ENCODE assay signal across 28 mouse cellular contexts in the genomic region with DNA sequence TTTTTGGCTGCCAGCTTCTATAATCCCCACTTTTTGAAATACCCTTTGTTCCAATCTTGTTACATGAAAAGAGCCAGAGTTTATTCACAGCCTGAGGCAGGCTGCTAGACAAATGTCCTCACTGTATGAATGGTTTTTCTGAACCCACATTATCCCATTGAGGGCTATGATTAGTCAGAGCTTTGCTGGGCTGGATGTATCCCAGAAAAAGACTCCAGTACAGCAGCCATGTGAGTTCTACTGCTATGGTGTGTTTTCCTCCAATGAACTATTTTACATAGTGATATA.
DNase-seq lines count a peak whose midpoint lies in the region; ATAC-seq lines count a peak whose summit lies in the region.
"Had no signal": no experiment of that assay in that cellular context is flagged by ENCODE, and none has a peak within 500 bp of the region (broad histone marks: within the 10 kb centered on the region; RNA-seq: fewer than 3 reads in every experiment).

No protein-coding gene starts in this region.

- no peak overlapping the region for H3K4me3 ChIP-seq in forebrain, embryonic 13.5 days
- H3K4me3 ChIP-seq: embryonic facial prominence, embryonic 15.5 days; hindbrain, embryonic 10.5 days; intestine, embryonic 15.5 days; limb, embryonic 10.5 days; limb, embryonic 15.5 days; liver, embryonic 13.5 days; neural tube, embryonic 15.5 days had no signal

- peak; percentile 2 for DNase-seq in layer of hippocampus, adult 9-11 months
- DNase-seq in layer of hippocampus, adult 11-12 months (ENCODE audit: low spot score): no peak
- DNase-seq in brain, adult 2 months (ENCODE audit: low read depth, low spot score): peak; percentile 15
- DNase-seq in gonadal fat pad, adult 2 months (ENCODE audit: low read depth): peak; percentile 2
- DNase-seq in cerebellum, postnatal 14 days: no peak
- no peak for DNase-seq in embryo, embryonic 11 days
- DNase-seq: adrenal gland, adult 2 months; cerebellum, adult 11 months; cerebellum, adult 9-10 months; heart, postnatal 14 days; kidney, adult 8-10 months; kidney, postnatal 4 days; liver, embryonic 13.5 days; lung, adult 18-20 months; lung, postnatal 10 days; retina, postnatal 1 day; right cerebral cortex, postnatal 14 days; thymus, postnatal 4 days had no signal

- no peaks in the 10 kb centered on the region for H3K4me1 ChIP-seq in forebrain, embryonic 13.5 days
- H3K4me1 ChIP-seq: embryonic facial prominence, embryonic 15.5 days; hindbrain, embryonic 10.5 days; intestine, embryonic 15.5 days; limb, embryonic 10.5 days; limb, embryonic 15.5 days; liver, embryonic 13.5 days; neural tube, embryonic 15.5 days had no signal

- no peak overlapping the region for H3K9ac ChIP-seq in forebrain, embryonic 13.5 days
- H3K9ac ChIP-seq: embryonic facial prominence, embryonic 15.5 days; intestine, embryonic 15.5 days; limb, embryonic 15.5 days; liver, embryonic 13.5 days; neural tube, embryonic 15.5 days had no signal

- H3K27ac ChIP-seq in forebrain, embryonic 13.5 days: no peak overlapping the region
- H3K27ac ChIP-seq: embryonic facial prominence, embryonic 15.5 days; hindbrain, embryonic 10.5 days; hindbrain, postnatal 0 days; intestine, embryonic 15.5 days; kidney, postnatal 0 days; limb, embryonic 10.5 days; limb, embryonic 15.5 days; liver, embryonic 13.5 days; neural tube, embryonic 15.5 days had no signal

- no peak overlapping the region for H3K4me2 ChIP-seq in forebrain, embryonic 13.5 days
- H3K4me2 ChIP-seq: embryonic facial prominence, embryonic 15.5 days; intestine, embryonic 15.5 days; limb, embryonic 15.5 days; liver, embryonic 13.5 days; neural tube, embryonic 15.5 days had no signal

- no peaks in the 10 kb centered on the region for H3K27me3 ChIP-seq in forebrain, embryonic 13.5 days
- H3K27me3 ChIP-seq: embryonic facial prominence, embryonic 15.5 days; intestine, embryonic 15.5 days; limb, embryonic 15.5 days; liver, embryonic 13.5 days; neural tube, embryonic 15.5 days had no signal

- ATAC-seq in forebrain, embryonic 13.5 days: peak; percentile 91
- ATAC-seq: CD4-positive, CD25-positive, alpha-beta regulatory T cell, adult 4 months; hindbrain, postnatal 0 days; intestine, embryonic 15.5 days had no signal

- no peaks in the 10 kb centered on the region for H3K9me3 ChIP-seq in forebrain, embryonic 13.5 days (replicated peaks)
- H3K9me3 ChIP-seq: embryonic facial prominence, embryonic 15.5 days; hindbrain, embryonic 10.5 days; intestine, embryonic 15.5 days; limb, embryonic 10.5 days; limb, embryonic 15.5 days; liver, embryonic 13.5 days; neural tube, embryonic 15.5 days had no signal

- no peaks in the 10 kb centered on the region for H3K36me3 ChIP-seq in forebrain, embryonic 13.5 days (ENCODE audit: poor library complexity, severe bottlenecking)
- H3K36me3 ChIP-seq: embryonic facial prominence, embryonic 15.5 days; hindbrain, embryonic 10.5 days; intestine, embryonic 15.5 days; limb, embryonic 10.5 days; limb, embryonic 15.5 days; liver, embryonic 13.5 days; neural tube, embryonic 15.5 days had no signal

Comparison
In these comparisons a context has a peak if more than half of its experiments do, and no peak if none do; other contexts are left out.
1. DNase-seq: peak in layer of hippocampus, adult 9-11 months (single experiment), brain, adult 2 months (single experiment) and gonadal fat pad, adult 2 months (single experiment); none in layer of hippocampus, adult 11-12 months (single experiment), cerebellum, postnatal 14 days (0 of 2) and embryo, embryonic 11 days (single experiment).